Mouse (Mus musculus) heart, embryonic 13.5 days (tissue): ENCODE measurements around the gene Prkag2. TPM values are rescaled to one million over a fixed set of nuclear protein-coding genes. Genes with fewer than 3 reads are reported as not detected.
A peak's percentile ranks its signal among the peaks of the same experiment; 100 is the strongest.

Source experiments
- ATAC-seq: fragments of 200-750 bp; cut with Nextera tagmentation; 2 replicates; pipeline ENCODE4 v1.8.0; 2017; ENCODE audit warnings: moderate TSS enrichment; ENCODE audit not compliant: insufficient number of reproducible peaks, low FRiP score, low TSS enrichment; ENCODE audit errors: extremely low read depth
- H3K27ac ChIP-seq: fragments of 300-500 bp; sonication (generic); replicated peaks from 2 replicates; pipeline ENCODE4 v1.5.1; 2015; ENCODE audit warnings: moderate library complexity, mild to moderate bottlenecking, inconsistent platforms
- H3K27me3 ChIP-seq: fragments of 300-500 bp; sonication (generic); replicated peaks from 2 replicates; pipeline ENCODE4 v1.6.1; 2015; ENCODE audit warnings: mild to moderate bottlenecking, inconsistent platforms
- H3K36me3 ChIP-seq: fragments of 300-500 bp; sonication (generic); 2 replicates; pipeline ENCODE4 v1.6.1; 2015; ENCODE audit warnings: mild to moderate bottlenecking, inconsistent platforms
- H3K4me1 ChIP-seq: fragments of 300-500 bp; sonication (generic); 2 replicates; pipeline ENCODE4 v1.6.1; 2015; ENCODE audit warnings: inconsistent platforms
- H3K4me2 ChIP-seq: fragments of 300-500 bp; sonication (generic); 2 replicates; pipeline ENCODE4 v1.6.1; 2015; ENCODE audit warnings: inconsistent platforms, mild to moderate bottlenecking, moderate library complexity
- H3K4me3 ChIP-seq: fragments of 300-500 bp; sonication (generic); 2 replicates; pipeline ENCODE4 v1.5.1; 2015; ENCODE audit warnings: moderate library complexity, mild to moderate bottlenecking, inconsistent platforms
- H3K9ac ChIP-seq: fragments of 300-500 bp; sonication (generic); 2 replicates; pipeline ENCODE4 v1.6.1; 2015; ENCODE audit warnings: inconsistent platforms, mild to moderate bottlenecking, moderate library complexity
- H3K9me3 ChIP-seq: fragments of 300-500 bp; sonication (generic); 2 replicates; pipeline ENCODE4 v1.6.1; 2016; ENCODE audit warnings: inconsistent platforms
- whole genome bisulfite sequencing: fragments of 180-500 bp; shearing (Covaris S2); methylation state at CpG from one replicate; pipeline ENCODE4 v1.1.7; 2015; ENCODE audit warnings: mixed read lengths; 5-methylcytosine and 5-hydroxymethylcytosine counted together
- polyA plus RNA-seq: library from polyadenylated mRNA; unstranded; fragments of >200 nt; fragmentation: Nextera tagmentation; extraction: Ambion mirVana; gene quantifications from 2 replicates; pipeline ENCODE4 v1.2.1, GENCODE M21; 2015

Gene Prkag2
- polyA plus RNA-seq, 1 experiment from 2014 or later: 83.7 TPM

DNA sequence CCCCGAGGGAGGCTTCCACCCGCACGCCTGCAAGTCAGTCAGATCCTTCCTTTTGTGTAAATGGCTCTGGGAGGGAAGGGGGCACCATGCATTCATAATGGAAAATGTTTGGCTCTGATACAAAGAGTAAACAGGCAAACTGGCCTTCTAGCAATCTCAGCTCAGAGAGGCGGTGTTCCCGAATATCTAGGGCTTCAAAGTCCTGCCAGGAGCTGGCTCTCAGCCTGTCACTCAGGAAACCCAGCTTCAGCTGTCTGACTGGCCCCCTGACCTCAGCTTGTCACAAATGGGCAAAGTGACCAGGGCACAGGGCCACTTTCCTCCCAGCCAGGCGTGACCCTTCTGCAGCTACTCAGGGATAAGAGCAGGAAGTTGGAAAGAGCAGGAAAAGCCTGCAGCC is 33.3 kb downstream of the Prkag2 start:
- 23% methylated on average over 6 of the region's 6 CpGs for WGBS
- Histone ChIP-seq H3K36me3 (no peaks in the 10 kb centered on the region), H3K4me1 (peaks cover 57% of the 10 kb centered on the region), H3K9ac (peak overlapping the region; percentile 4; the same call in 1 of the 2 replicates), H3K4me3 (no peak overlapping the region), H3K9me3 (no peaks in the 10 kb centered on the region), H3K4me2 (peak overlapping the region; percentile 0; the same call in 1 of the 2 replicates), H3K27me3 (peaks cover 3% of the 10 kb centered on the region; the same call in 1 of the 2 replicates), H3K27ac (peak overlapping the region; percentile 55)
- ATAC-seq: no peak

- Histone ChIP-seq H3K4me3 (no peak overlapping the region), H3K9me3 (no peaks in the 10 kb centered on the region), H3K27ac (no peak overlapping the region; the same call in 1 of the 2 replicates), H3K27me3 (peaks cover 26% of the 10 kb centered on the region), H3K4me2 (no peak overlapping the region), H3K36me3 (no peaks in the 10 kb centered on the region), H3K9ac (no peak overlapping the region), H3K4me1 (peaks cover 69% of the 10 kb centered on the region)
- ATAC-seq: no peak
- WGBS: 48% methylated on average over 8 of the region's 8 CpGs
These were observed 35.9 kb downstream of the Prkag2 start for GRCm38 (mm10) chr5:25064270-25065232.

DNA sequence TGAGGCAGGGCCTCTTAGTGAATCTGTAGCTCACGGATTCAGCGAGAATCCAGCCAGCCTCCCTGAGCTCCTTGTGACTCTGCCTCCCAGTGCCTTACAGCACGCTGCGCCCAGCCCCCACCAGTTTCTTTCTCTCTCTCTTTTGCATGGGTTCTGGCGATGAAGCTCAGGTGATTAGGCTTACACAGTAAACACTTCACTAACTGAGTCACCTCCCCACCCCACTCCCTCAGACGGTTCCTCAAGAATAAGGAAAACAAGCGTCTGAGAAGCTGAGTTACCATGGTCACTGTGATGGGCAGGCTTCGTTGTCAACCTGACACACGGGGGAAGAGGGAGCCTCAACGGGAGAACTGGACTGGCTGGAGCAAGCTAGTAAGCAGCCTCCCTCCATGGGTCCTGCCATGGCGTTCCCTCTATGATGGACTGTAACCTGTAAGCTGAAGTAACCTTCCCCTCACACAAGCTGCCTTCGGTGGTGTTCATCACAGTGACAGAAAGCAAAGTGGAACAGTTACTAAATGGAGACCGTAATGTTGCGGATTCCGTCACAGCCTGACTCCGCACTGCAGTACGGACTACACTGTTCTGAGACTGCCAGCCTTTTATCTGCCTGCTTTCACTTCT is 37.8 kb downstream of the Prkag2 start:
- WGBS: 42% methylated on average over 17 of the region's 17 CpGs
- Histone ChIP-seq H3K9ac (no peak overlapping the region), H3K4me2 (peak overlapping the region; percentile 38; the same call in 1 of the 2 replicates), H3K9me3 (no peaks in the 10 kb centered on the region), H3K27me3 (peaks cover 37% of the 10 kb centered on the region), H3K36me3 (no peaks in the 10 kb centered on the region), H3K27ac (no peak overlapping the region), H3K4me1 (peaks cover 81% of the 10 kb centered on the region), H3K4me3 (no peak overlapping the region)
- no peak for ATAC-seq

DNA sequence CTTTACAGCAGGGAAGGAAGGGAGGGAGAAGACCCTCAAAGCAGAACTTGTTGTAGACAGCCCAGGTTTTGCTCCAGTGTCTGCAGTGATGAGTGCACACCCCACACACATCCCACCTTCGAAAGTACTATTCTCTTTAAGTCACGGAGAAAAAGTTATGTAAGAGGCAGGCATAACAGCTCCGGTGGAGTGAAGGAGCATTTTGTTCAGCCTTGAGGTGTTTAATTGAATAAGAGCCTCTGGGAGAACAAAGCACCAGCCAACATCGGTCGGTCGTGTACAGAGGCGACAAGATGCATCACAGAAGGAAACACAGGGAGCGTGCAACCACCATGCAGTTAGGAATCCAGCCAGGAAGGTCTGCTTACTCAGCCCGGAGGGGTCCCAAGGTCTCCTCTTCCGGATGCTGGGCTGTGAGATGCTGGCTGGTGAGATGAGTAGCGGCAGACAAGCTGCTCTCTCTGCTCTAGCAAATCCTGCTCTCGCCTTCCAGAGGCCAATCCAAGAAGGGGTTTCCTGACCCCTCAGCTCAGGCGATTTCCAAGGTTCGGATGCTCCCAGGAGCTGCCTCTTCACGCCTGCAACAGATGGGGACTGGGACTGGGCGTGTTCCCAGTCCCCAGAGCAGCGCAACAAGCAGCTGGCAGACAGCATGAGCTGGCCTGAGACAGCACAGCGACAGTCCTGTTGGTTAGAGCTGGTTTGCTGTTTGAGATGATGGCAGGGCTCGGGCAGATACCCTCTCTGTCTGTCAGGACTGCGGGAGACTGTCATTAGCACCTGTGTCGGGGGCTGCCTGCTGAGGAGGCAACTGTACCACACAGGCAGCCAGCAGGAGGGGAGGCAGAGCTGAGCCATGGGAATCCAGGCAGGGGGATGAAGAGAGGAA is 41.3 kb downstream of the Prkag2 start:
- H3K4me1 ChIP-seq: peaks cover 60% of the 10 kb centered on the region
- no peaks in the 10 kb centered on the region for H3K36me3 ChIP-seq
- peak overlapping the region; percentile 24; the same call in 1 of the 2 replicates for H3K4me2 ChIP-seq
- WGBS: 22% methylated on average over 21 of the region's 21 CpGs
- H3K9me3 ChIP-seq: no peaks in the 10 kb centered on the region
- H3K9ac ChIP-seq: 0 out of 2 replicates have a peak overlapping the region, but pooled peaks have one; percentile 45
- H3K27ac ChIP-seq: no peak overlapping the region
- no peak for ATAC-seq
- peaks cover 39% of the 10 kb centered on the region for H3K27me3 ChIP-seq
- H3K4me3 ChIP-seq: no peak overlapping the region

- H3K4me1 ChIP-seq: peaks cover 60% of the 10 kb centered on the region
- peaks cover 39% of the 10 kb centered on the region for H3K27me3 ChIP-seq
- no peaks in the 10 kb centered on the region for H3K9me3 ChIP-seq
- H3K4me3 ChIP-seq: no peak overlapping the region
- 46% methylated on average over 7 of the region's 7 CpGs for WGBS
- no peak overlapping the region for H3K9ac ChIP-seq
- no peak for ATAC-seq
- no peak overlapping the region for H3K27ac ChIP-seq
- H3K36me3 ChIP-seq: no peaks in the 10 kb centered on the region
- H3K4me2 ChIP-seq: no peak overlapping the region
These were observed 42.0 kb downstream of the Prkag2 start for GRCm38 (mm10) chr5:25058417-25058816.

DNA sequence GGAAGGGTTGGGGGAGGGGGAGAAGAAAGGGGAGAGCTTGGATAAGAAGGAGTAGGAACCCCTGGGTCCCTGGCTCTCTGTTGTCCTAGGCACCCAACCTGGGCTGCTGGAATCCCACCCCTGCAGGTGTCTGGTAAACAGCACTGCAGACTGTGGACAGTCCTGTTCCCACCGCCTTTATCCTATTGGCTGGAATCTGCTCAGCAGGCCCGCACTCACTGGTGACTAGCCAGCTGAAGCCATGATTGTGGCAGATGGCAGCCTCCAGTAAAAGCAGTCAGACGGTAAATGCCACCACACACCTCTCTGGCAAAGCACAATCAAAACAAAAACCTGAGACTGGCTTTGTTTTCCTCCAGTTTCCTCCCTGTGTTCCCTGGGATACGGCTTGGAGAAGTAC is 45.2 kb downstream of the Prkag2 start:
- peaks cover 19% of the 10 kb centered on the region for H3K27me3 ChIP-seq
- no peak for ATAC-seq
- no peak overlapping the region for H3K4me3 ChIP-seq
- H3K9me3 ChIP-seq: no peaks in the 10 kb centered on the region
- peaks cover 54% of the 10 kb centered on the region for H3K4me1 ChIP-seq
- no peak overlapping the region for H3K4me2 ChIP-seq
- WGBS: 68% methylated on average over 4 of the region's 4 CpGs
- H3K36me3 ChIP-seq: no peaks in the 10 kb centered on the region
- H3K27ac ChIP-seq: no peak overlapping the region
- no peak overlapping the region for H3K9ac ChIP-seq

- 59% methylated on average over 7 of the region's 7 CpGs for WGBS
- Histone ChIP-seq H3K27ac (no peak overlapping the region), H3K9ac (0 out of 2 replicates have a peak overlapping the region, but pooled peaks have one; percentile 45), H3K4me3 (no peak overlapping the region), H3K36me3 (no peaks in the 10 kb centered on the region), H3K9me3 (no peaks in the 10 kb centered on the region), H3K27me3 (peaks cover 14% of the 10 kb centered on the region), H3K4me2 (no peak overlapping the region), H3K4me1 (peaks cover 47% of the 10 kb centered on the region)
- no peak for ATAC-seq
These were observed 46.3 kb downstream of the Prkag2 start for GRCm38 (mm10) chr5:25053971-25054658.

DNA sequence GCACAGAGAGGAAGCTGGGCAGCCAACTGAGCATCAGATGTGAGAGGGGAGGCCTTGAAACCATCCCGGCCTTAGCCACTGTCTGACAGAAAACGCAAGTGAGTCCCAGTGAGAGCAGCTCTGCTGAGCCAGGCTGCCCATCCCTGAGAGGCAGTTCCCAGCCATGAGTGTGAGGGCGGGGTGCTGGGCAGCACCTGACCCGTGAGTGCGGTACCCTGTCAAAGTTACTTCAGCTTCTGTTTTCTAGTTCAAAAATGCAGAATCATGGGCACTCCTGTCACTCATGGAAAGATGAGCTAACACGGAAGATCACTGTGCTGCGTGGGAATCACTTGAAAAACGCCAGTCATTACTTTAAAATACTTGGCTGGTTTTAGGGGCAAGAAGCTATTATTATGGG is 49.6 kb downstream of the Prkag2 start:
- Histone ChIP-seq H3K27me3 (no peaks in the 10 kb centered on the region), H3K27ac (no peak overlapping the region), H3K9ac (no peak overlapping the region), H3K4me1 (peaks cover 35% of the 10 kb centered on the region), H3K36me3 (no peaks in the 10 kb centered on the region), H3K4me3 (no peak overlapping the region), H3K9me3 (no peaks in the 10 kb centered on the region), H3K4me2 (no peak overlapping the region)
- WGBS: 77% methylated on average over 8 of the region's 8 CpGs
- ATAC-seq: no peak

DNA sequence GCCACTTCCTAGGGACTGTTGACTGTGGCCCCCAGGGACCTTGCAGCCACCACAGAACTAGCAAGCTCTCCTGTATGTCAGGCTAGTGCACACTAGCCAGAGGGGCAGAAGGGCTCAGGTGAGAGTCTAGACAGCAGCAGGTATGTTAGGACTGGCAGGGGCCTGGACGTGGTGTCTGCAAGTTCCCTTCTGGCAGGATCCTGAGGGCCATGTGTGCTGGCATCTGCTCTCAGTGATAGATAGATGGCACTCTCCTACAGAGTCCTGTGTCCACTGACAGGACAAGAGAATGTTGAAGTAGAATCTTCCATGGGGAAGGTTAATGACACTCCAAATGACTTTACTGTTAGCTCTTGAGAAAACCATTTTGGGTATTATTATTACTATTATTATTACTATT is 52.8 kb downstream of the Prkag2 start:
- no peak overlapping the region for H3K4me2 ChIP-seq
- H3K4me1 ChIP-seq: peaks cover 17% of the 10 kb centered on the region
- no peak overlapping the region for H3K27ac ChIP-seq
- WGBS: 50% methylated on average over 1 of the region's 1 CpGs
- H3K4me3 ChIP-seq: no peak overlapping the region
- ATAC-seq: no peak
- no peaks in the 10 kb centered on the region for H3K36me3 ChIP-seq
- no peak overlapping the region for H3K9ac ChIP-seq
- H3K9me3 ChIP-seq: no peaks in the 10 kb centered on the region
- no peaks in the 10 kb centered on the region for H3K27me3 ChIP-seq

- peaks cover 20% of the 10 kb centered on the region for H3K4me1 ChIP-seq
- no peak overlapping the region for H3K4me2 ChIP-seq
- H3K9ac ChIP-seq: no peak overlapping the region
- no peaks in the 10 kb centered on the region for H3K36me3 ChIP-seq
- H3K27me3 ChIP-seq: no peaks in the 10 kb centered on the region
- H3K9me3 ChIP-seq: no peaks in the 10 kb centered on the region
- ATAC-seq: no peak
- WGBS: 69% methylated on average over 3 of the region's 3 CpGs
- no peak overlapping the region for H3K4me3 ChIP-seq
- H3K27ac ChIP-seq: no peak overlapping the region
These were observed 53.7 kb downstream of the Prkag2 start for GRCm38 (mm10) chr5:25046762-25047161.
